Mouse (Mus musculus) inflammation-experienced regulatory T-cells, adult 6 months (primary cell): ENCODE results near the gene Slk. TPM values are rescaled to one million over a fixed set of nuclear protein-coding genes. Genes with fewer than 3 reads are reported as not detected.

Experiments used
- ATAC-seq: one replicate; pipeline ENCODE4 v1.8.0; 2017
- polyA plus RNA-seq, 3 experiments: library from polyadenylated mRNA; unstranded; fragments of 100-300 nt; shearing (Covaris generic); gene quantifications; one replicate each; pipeline ENCODE4 v1.2.1; 2017

Slk gene
- polyA plus RNA-seq, 3 experiments from 2014 or later, result 15.1 to 18.3 (median 17.7) TPM

DNA sequence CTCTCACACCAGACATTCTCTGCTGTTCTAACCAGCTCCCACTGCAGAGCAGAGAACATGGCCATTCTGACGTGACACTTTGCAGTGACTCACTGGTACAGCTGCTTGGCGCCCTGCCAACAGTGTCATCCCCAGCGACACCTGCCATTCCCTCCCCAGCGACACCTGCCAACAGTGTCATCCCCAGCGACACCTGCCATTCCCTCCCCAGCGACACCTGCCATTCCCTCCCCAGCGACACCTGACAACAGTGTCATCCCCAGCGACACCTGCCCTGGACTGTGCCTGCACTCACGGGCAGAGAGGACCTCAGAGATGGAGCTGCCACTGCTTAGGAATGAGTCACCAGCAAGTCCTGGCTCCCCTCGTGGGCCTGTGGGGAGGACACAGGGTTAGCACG, 75.4 kb downstream of the Slk start:
- ATAC-seq, result no peak

- ATAC-seq, result no peak
Measured at GRCm38 (mm10) chr19:47658914-47659535, 79.5 kb downstream of the Slk start.

DNA sequence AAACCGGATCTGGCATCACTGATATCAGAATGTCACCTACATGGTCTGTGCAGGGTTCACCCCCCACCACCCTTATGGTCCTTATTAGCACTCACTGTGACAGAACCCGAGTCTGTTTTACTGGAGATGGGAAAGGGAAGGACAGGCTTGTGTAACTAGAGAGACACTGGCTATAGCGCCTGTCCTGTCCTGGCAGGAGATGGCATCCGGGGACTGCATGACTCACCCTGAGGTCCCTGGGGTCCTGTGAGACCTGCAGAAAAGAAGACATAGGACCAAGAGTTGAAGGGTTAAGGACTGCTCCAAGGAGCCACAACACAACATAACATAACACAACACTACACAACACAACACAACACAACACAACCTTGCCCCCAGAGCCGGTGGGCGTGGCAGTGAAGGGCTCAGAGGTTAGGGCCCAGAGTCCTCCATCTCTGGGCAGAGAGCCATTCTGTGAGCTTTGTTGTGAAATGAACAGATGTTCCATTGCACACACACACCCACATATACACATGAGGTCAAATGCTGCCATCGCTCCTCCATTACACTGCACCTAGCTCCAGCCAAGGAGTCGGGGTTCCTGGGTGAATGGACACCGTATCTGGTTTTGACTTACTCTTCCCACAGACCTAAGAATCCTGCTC, 80.4 kb downstream of the Slk start:
- ATAC-seq, result no peak

DNA sequence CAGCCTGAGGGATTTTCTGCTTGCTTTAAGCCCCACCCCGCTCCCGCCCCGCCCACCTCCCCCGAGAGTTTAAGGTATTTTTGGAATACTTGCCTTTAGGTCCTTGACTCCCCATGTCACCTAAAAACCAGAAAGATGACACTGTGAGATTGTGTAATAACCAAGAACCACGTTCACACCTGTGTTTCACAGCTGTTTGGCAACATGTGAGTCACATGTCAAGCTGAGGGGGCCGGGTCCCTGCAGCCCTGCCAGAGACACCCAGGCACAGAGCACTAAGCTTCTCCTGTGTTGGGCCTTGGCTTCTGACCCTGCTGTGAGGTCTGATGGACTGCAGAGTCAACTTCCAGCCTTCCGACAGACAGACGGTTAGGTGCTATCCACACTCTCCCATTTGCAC, 88.1 kb downstream of the Slk start:
- no peak for ATAC-seq

DNA sequence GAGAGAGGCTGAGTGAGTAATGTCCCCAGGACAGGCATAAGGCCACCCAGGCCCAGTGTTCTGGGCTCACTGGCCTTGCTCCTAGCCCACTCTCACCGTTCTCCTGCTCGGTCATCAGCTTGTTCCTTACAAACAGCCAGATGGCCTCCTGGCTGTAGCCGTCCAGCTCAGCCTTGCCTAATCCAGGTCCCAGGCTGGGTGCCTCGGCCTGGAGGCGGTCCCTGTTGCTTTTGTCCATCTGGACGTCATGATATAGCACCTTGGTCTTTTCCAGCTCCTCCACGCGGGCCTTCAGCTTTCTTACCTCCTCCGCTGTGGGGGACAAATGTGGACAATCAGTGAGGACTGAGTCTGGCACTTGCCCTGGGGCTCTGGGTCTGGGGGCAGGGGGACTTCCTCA, 88.9 kb downstream of the Slk start:
- ATAC-seq, result no peak

DNA sequence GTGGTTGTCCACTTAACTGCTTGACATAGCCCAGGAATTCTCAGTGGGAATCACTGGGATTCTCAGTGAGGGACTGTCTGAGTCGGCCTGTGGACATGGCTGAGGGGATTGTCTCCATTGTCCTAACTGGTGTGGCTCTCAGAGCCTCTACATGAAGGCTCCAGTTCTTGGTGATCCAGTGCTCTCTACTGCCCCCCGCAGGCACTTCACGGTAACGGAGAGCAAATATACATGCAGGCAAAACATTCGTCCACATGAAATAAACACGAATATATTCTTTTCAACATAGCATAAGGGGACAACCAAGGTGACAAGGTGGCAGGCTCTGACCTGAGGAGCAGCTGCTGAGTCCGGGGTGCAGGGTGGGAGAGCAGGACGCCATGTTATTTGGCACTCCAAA, 94.9 kb downstream of the Slk start:
- ATAC-seq, result no peak

- no peak for ATAC-seq
Measured at GRCm38 (mm10) chr19:47678675-47679074, 99.2 kb downstream of the Slk start.

- ATAC-seq, result no peak
Measured at GRCm38 (mm10) chr19:47689592-47689991, 110.1 kb downstream of the Slk start.

GRCm38 (mm10) chr19:47691994-47692393, 112.5 kb downstream of the Slk start, which contains the start of gene Col17a1:
TSS of gene Col17a1 (minus strand) at chr19:47692094.
- ATAC-seq, result no peak

Other genes starting within 250 kb of the Slk start
- gene Sh3pxd2a, start 115.3 kb upstream of the Slk start, polyA plus RNA-seq, result under 1 TPM; 0.30 to 0.87 (median 0.54) TPM
- gene Stn1, start 42.2 kb upstream of the Slk start, polyA plus RNA-seq, result 10 to 100 TPM; 27.8 to 36.9 (median 31.0) TPM
- gene Col17a1, start 112.4 kb downstream of the Slk start, polyA plus RNA-seq, result not detected
- 100 to 1,000 TPM; 140 to 178 (median 146) TPM for gene Sfr1, start 152.0 kb downstream of the Slk start, polyA plus RNA-seq